Mouse (Mus musculus) erythroblast, embryonic 14.5 days (primary cell): ENCODE results near the gene Ighmbp2.

Source experiments
- GATA1 ChIP-seq: IDR thresholded peaks from 2 replicates; pipeline ENCODE4 v1.6.1; 2012; ENCODE audit warnings: low read length, inconsistent platforms, mixed read lengths
- TAL1 ChIP-seq: IDR thresholded peaks from 3 replicates; pipeline ENCODE4 v1.6.1; 2012; ENCODE audit warnings: low read length, inconsistent platforms, mixed read lengths

GRCm38 (mm10) chr19:3264348-3264747 is 18.5 kb downstream of the Ighmbp2 start:
- TF ChIP-seq TAL1 (no peak), GATA1 (no peak)
